Mouse (Mus musculus) ES-E14 (cell line): Measurements from ENCODE around the gene Osbpl10. TPM values are rescaled to one million over a fixed set of nuclear protein-coding genes. Genes with fewer than 3 reads are reported as not detected.

Source experiments
- DNase-seq: peaks from one replicate; pipeline ENCODE4 v3.0.0-alpha.2; 2013; ENCODE audit warnings: low read depth, low spot score
- H3K27ac ChIP-seq: 2 replicates; pipeline ENCODE4 v1.5.1; 2012; ENCODE audit warnings: low read depth, mild to moderate bottlenecking, low read length, moderate library complexity, mixed read lengths; ENCODE audit not compliant: poor library complexity, insufficient read depth, severe bottlenecking
- H3K36me3 ChIP-seq: 2 replicates; pipeline ENCODE4 v1.6.1; 2012; ENCODE audit warnings: mild to moderate bottlenecking, low read length, moderate library complexity, mixed read lengths; ENCODE audit not compliant: control insufficient read depth, poor library complexity, insufficient read depth, severe bottlenecking
- H3K4me1 ChIP-seq, 2 experiments: fragments of 150-350 bp in 1 of 2; sonication (generic) in 1 of 2; 2 replicates each; pipeline ENCODE4 v1.6.1; 2012; ENCODE audit warnings: low read length in 2 of 2, mild to moderate bottlenecking in 1 of 2, mixed read lengths in 1 of 2; ENCODE audit not compliant: control insufficient read depth in 2 of 2, insufficient read depth in 2 of 2, poor library complexity in 1 of 2
- H3K4me3 ChIP-seq, 2 experiments: fragments of 150-350 bp in 1 of 2; sonication (generic) in 1 of 2; 2 replicates each; pipeline ENCODE4 v1.5.1; 2012; ENCODE audit warnings: low read length in 2 of 2, low read depth in 1 of 2, mild to moderate bottlenecking in 1 of 2, mixed read lengths in 1 of 2; ENCODE audit not compliant: insufficient read depth in 1 of 2, poor library complexity in 1 of 2, severe bottlenecking in 1 of 2
- H3K9ac ChIP-seq: 2 replicates; pipeline ENCODE4 v1.6.1; 2012; ENCODE audit warnings: low read depth, mild to moderate bottlenecking, low read length, mixed read lengths; ENCODE audit not compliant: poor library complexity, insufficient read depth, severe bottlenecking
- H3K9me3 ChIP-seq: fragments of 150-350 bp; sonication (generic); 2 replicates; pipeline ENCODE4 v1.6.1; 2012; ENCODE audit warnings: low read depth, mild to moderate bottlenecking, low read length; ENCODE audit not compliant: control insufficient read depth, insufficient read depth
- CHD2 ChIP-seq: IDR thresholded peaks from 2 replicates; pipeline ENCODE4 v1.6.1; 2014; ENCODE audit warnings: mild to moderate bottlenecking, low read depth, low read length, inconsistent platforms
- HCFC1 ChIP-seq: IDR thresholded peaks from 2 replicates; pipeline ENCODE4 v1.6.1; 2012; ENCODE audit warnings: low read length, inconsistent platforms, borderline replicate concordance; ENCODE audit not compliant: insufficient read depth
- MAFK ChIP-seq: IDR thresholded peaks from 2 replicates; pipeline ENCODE4 v1.6.1; 2014; ENCODE audit warnings: mild to moderate bottlenecking, low read depth, low read length, inconsistent platforms; ENCODE audit not compliant: insufficient read depth
- ZC3H11A ChIP-seq: IDR thresholded peaks from 2 replicates; pipeline ENCODE4 v1.6.1; 2012; ENCODE audit warnings: low read depth, mild to moderate bottlenecking, inconsistent platforms, low read length, borderline replicate concordance
- ZNF384 ChIP-seq: IDR thresholded peaks from 2 replicates; pipeline ENCODE4 v1.6.1; 2012; ENCODE audit warnings: low read depth, low read length, inconsistent platforms
- in situ Hi-C, 2 experiments: fragments of 600-800 bp; cut with MboI; formaldehyde crosslinking; loops; one replicate each; pipeline ENCODE4 v1.15.1; 2025; ENCODE audit warnings: low sequenced_read_pairs in 2 of 2, inconsistent platforms in 1 of 2; ENCODE audit not compliant: unreplicated experiment in 2 of 2
- total RNA-seq: library from RNA; depleted of rRNA; stranded (reverse); fragments of 300-350 nt; gene quantifications from 2 replicates; pipeline ENCODE4 v1.2.3, GENCODE M21; 2012

Gene Osbpl10
- total RNA-seq, 1 experiment: 15.2 TPM

DNA sequence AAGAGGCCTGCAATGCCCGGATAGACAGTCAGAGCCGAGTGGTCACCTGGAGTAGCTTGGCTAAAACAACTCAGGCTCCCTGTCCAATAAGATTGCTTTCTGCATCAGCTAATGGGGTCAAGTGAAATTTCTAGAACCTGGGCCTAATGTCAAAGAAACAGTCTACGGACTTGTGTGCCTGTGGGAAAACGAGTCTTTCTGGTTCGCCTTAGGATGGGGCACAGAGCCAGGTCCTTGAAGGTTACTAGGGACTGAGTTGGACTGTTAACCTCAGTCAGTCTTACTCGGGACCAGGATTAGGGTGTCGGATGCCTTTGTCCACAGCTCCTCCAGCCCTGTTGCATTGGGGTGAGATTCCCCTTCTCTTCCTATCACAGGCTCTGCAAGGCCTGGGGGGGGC is 218.7 kb downstream of the Osbpl10 start:
- 0 out of 2 replicates have a peak, but pooled peaks cover 2% of the 10 kb centered on the region for H3K36me3 ChIP-seq
- H3K9ac ChIP-seq: no peak overlapping the region
- H3K9me3 ChIP-seq: no peaks in the 10 kb centered on the region
- DNase-seq: no peak
- no peak overlapping the region for H3K27ac ChIP-seq
- no peaks in the 10 kb centered on the region for H3K4me1 ChIP-seq
- no peak overlapping the region for H3K4me3 ChIP-seq
- in situ Hi-C loops: no loop called here
- TF ChIP-seq HCFC1 (no peak), ZNF384 (no peak), ZC3H11A (no peak), CHD2 (no peak), MAFK (no peak)

DNA sequence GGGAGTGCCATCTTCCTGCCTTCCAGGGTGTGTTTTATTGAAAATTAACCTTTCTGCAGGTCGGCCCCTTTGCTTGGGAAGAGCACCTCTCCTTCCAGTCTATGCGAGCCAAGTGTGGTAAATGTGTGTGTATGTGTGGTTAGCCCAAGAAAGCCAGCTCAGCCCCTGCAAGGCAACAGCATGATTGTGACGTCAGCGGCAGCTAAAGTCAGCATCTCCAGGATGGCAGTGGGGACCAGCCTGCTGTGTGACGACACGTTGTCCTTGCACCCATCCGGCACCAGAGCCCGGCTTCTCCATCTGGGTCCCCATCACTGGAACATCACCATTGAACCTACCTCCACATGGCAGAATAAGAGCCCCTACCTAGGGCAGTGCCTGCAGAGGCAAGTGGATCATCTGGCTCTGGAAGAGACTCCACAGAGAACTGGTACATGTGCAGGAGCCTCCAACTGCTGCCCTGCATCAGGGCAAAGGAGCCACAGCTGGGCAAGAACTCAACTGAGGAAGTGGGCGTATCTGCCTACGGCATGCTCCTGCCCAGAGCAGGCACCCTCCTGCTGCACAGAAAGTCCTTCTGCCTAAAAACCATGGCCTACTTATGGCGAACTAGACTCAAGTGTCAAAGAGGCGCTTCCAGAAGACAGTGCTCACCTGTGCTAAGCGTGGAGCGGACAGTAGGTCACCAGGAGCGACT is 221.9 kb downstream of the Osbpl10 start:
- H3K9ac ChIP-seq: no peak overlapping the region
- no peaks in the 10 kb centered on the region for H3K9me3 ChIP-seq
- H3K36me3 ChIP-seq: 0 out of 2 replicates have a peak, but pooled peaks cover 2% of the 10 kb centered on the region
- TF ChIP-seq CHD2 (no peak), HCFC1 (no peak), MAFK (no peak), ZNF384 (no peak)
- DNase-seq: no peak
- in situ Hi-C loops: no loop called here
- H3K4me3 ChIP-seq: no peak overlapping the region
- H3K27ac ChIP-seq: no peak overlapping the region
- peaks cover 2 to 3% of the 10 kb centered on the region in 2 experiments; a peak in 1 of 4 replicates for H3K4me1 ChIP-seq

DNA sequence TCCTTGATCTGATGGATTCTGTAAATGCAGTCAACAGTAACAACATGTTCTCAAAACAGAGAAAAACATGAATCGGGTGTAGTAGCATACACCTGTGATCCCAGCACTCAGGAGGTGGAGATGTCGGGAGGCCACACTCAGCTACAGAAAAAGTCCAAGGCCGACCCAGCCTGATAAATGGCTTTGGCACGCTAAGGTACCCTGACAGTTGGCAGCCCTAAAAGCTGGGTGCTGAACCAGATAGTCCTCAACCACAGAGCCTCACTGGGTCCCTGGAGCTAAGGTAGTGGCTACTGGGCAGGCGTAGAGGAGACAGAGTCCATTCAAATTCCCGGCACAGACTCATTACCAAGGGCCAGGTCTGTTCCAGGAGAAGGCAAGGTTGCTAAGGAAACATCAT is 222.9 kb downstream of the Osbpl10 start:
- H3K36me3 ChIP-seq: 0 out of 2 replicates have a peak, but pooled peaks cover 2% of the 10 kb centered on the region
- no peak for DNase-seq
- no peak overlapping the region for H3K9ac ChIP-seq
- H3K9me3 ChIP-seq: no peaks in the 10 kb centered on the region
- H3K4me3 ChIP-seq: no peak overlapping the region
- in situ Hi-C loops: no loop called here
- peaks cover 2 to 5% of the 10 kb centered on the region in 2 experiments; a peak in 1 of 4 replicates for H3K4me1 ChIP-seq
- TF ChIP-seq HCFC1 (no peak), ZC3H11A (no peak), ZNF384 (no peak), CHD2 (no peak), MAFK (no peak)
- no peak overlapping the region for H3K27ac ChIP-seq

DNA sequence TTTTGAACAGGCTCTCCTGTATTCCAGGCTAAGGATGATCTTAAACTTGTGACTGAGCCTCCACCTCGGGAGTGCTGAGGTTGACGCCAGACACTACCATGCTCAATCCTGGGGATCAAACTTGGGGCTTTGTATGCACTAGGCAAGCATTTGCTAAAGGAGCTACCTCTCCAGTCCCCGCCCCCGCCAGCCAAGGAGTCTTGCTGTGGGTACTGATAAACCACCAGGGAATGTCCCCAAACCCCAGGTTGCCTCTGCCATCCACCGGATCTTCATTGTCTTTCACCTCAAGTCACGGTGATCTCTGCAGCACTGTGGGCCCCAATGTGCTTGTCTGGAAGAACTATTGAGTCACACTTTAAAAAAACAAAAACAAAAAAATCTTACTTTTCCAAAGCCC is 224.8 kb downstream of the Osbpl10 start:
- H3K27ac ChIP-seq: no peak overlapping the region
- DNase-seq: no peak
- no peaks in the 10 kb centered on the region for H3K9me3 ChIP-seq
- H3K4me1 ChIP-seq: peaks cover 2 to 5% of the 10 kb centered on the region in 2 experiments; a peak in 1 of 4 replicates
- no peak overlapping the region for H3K9ac ChIP-seq
- H3K4me3 ChIP-seq: no peak overlapping the region
- peaks cover 4% of the 10 kb centered on the region; the same call in 1 of the 2 replicates for H3K36me3 ChIP-seq
- in situ Hi-C loops: no loop called here
- TF ChIP-seq CHD2: no peak
- no peak for TF ChIP-seq HCFC1
- TF ChIP-seq ZC3H11A: no peak
- no peak for TF ChIP-seq MAFK
- no peak for TF ChIP-seq ZNF384

DNA sequence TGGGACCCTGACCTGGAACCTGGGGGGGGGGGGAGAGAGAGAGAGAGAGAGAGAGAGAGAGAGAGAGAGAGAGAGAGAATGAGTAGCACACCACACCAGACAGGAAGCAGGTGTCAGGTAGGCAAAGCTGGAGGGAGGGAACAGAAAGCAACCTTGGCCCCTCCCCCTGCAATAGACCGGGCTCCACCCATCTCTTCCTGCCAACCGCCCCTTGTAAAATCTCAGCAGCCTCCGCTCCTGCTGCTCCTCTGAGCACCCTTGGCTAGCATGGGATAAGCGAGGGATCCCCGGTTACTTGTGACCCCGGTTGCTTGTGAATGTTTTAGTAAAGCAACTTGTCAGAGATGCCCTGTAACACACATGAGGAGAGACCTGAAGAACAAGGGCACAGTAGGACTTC is 227.1 kb downstream of the Osbpl10 start:
- TF ChIP-seq MAFK (no peak), CHD2 (no peak), HCFC1 (no peak), ZNF384 (no peak), ZC3H11A (no peak)
- Histone ChIP-seq H3K4me3 (peak overlapping the region; percentile 34 to 54; a peak in 2 of 4 replicates), H3K36me3 (peaks cover 4% of the 10 kb centered on the region; the same call in 1 of the 2 replicates), H3K9me3 (no peaks in the 10 kb centered on the region), H3K9ac (no peak overlapping the region), H3K27ac (no peak overlapping the region), H3K4me1 (peaks cover 2 to 9% of the 10 kb centered on the region in 2 experiments; a peak in 1 of 4 replicates)
- no peak for DNase-seq
- in situ Hi-C loops: no loop called here
